Mouse (Mus musculus) limb, embryonic 15.5 days (tissue): ENCODE measurements around the gene Amdhd1. TPM values are rescaled to one million over a fixed set of nuclear protein-coding genes. Genes with fewer than 3 reads are reported as not detected.

Experiments
- ATAC-seq: fragments of 200-750 bp; cut with Nextera tagmentation; 2 replicates; pipeline ENCODE4 v1.8.0; 2017; ENCODE audit warnings: low read depth, moderate TSS enrichment; ENCODE audit not compliant: insufficient number of reproducible peaks, low FRiP score, low TSS enrichment
- H3K27ac ChIP-seq: fragments of 300-500 bp; sonication (generic); 2 replicates; pipeline ENCODE4 v1.5.1; 2015; ENCODE audit warnings: moderate library complexity, mild to moderate bottlenecking, inconsistent platforms
- H3K27me3 ChIP-seq: fragments of 300-500 bp; sonication (generic); 2 replicates; pipeline ENCODE4 v1.6.1; 2015; ENCODE audit warnings: inconsistent platforms
- H3K36me3 ChIP-seq: fragments of 300-500 bp; sonication (generic); 2 replicates; pipeline ENCODE4 v1.6.1; 2015; ENCODE audit warnings: inconsistent platforms
- H3K4me1 ChIP-seq: fragments of 300-500 bp; sonication (generic); 2 replicates; pipeline ENCODE4 v1.6.1; 2015; ENCODE audit warnings: inconsistent platforms
- H3K4me2 ChIP-seq: fragments of 300-500 bp; sonication (generic); 2 replicates; pipeline ENCODE4 v1.6.1; 2015; ENCODE audit warnings: mild to moderate bottlenecking, inconsistent platforms
- H3K4me3 ChIP-seq: fragments of 300-500 bp; sonication (generic); 2 replicates; pipeline ENCODE4 v1.5.1; 2015; ENCODE audit warnings: mild to moderate bottlenecking, inconsistent platforms
- H3K9ac ChIP-seq: fragments of 300-500 bp; sonication (generic); 2 replicates; pipeline ENCODE4 v1.6.1; 2015; ENCODE audit warnings: inconsistent platforms
- H3K9me3 ChIP-seq: fragments of 300-500 bp; sonication (generic); 2 replicates; pipeline ENCODE4 v1.6.1; 2016; ENCODE audit warnings: inconsistent platforms
- WGBS: fragments of 180-500 bp; shearing (Covaris S2); methylation state at CpG from one replicate; pipeline ENCODE4 v1.1.7; 2015; 5-methylcytosine and 5-hydroxymethylcytosine counted together
- polyA plus RNA-seq: library from polyadenylated mRNA; unstranded; fragments of >200 nt; fragmentation: Nextera tagmentation; extraction: Ambion mirVana; gene quantifications from 2 replicates; pipeline ENCODE4 v1.2.1, GENCODE M21; 2015

Gene Amdhd1
- polyA plus RNA-seq, 1 experiment from 2014 or later, result 0.24 TPM

GRCm38 (mm10) chr10:93501346-93501745 is 38.5 kb downstream of the Amdhd1 start:
- H3K27me3 ChIP-seq, result no peaks in the 10 kb centered on the region
- no peak for ATAC-seq
- no peak overlapping the region for H3K27ac ChIP-seq
- no peak overlapping the region for H3K4me3 ChIP-seq
- no peaks in the 10 kb centered on the region for H3K9me3 ChIP-seq
- H3K4me2 ChIP-seq, result no peak overlapping the region
- H3K36me3 ChIP-seq, result no peaks in the 10 kb centered on the region
- H3K9ac ChIP-seq, result no peak overlapping the region
- WGBS, result 70% methylated on average over 10 of the region's 10 CpGs
- H3K4me1 ChIP-seq, result 0 out of 2 replicates have a peak, but pooled peaks cover 3% of the 10 kb centered on the region

- ATAC-seq, result no peak
- Histone ChIP-seq H3K27ac (no peak overlapping the region), H3K4me2 (no peak overlapping the region)
These were observed 39.0 kb downstream of the Amdhd1 start for GRCm38 (mm10) chr10:93500864-93501263.

DNA sequence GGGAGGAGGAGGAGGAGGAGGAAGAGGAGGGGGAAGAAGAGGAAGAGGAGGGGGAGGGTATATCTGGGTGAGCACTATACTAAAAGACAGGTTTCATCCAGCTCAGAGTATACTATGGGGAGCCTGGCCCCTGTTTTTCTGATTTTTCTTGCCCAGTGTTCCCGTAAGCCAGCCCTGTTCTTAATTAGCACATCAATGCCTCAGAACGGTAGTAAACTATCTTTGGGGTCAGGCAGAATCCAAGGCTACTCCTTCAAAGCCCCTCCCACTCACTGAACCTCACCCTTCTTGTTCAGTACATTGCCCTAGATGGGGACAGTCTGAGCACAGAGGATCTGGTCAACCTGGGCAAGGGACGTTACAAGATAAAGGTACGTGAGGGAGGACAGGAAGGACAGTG is 49.4 kb downstream of the Amdhd1 start:
- Histone ChIP-seq H3K9me3 (no peaks in the 10 kb centered on the region), H3K27me3 (no peaks in the 10 kb centered on the region), H3K4me1 (no peaks in the 10 kb centered on the region), H3K4me2 (no peak overlapping the region), H3K27ac (no peak overlapping the region), H3K9ac (no peak overlapping the region), H3K36me3 (no peaks in the 10 kb centered on the region; the same call in 1 of the 2 replicates), H3K4me3 (no peak overlapping the region)
- 43% methylated on average over 4 of the region's 4 CpGs for WGBS
- ATAC-seq, result no peak

More at GRCm38 (mm10) chr10:93500864-93501263, 39.0 kb downstream of the Amdhd1 start:
- H3K4me3 ChIP-seq, result no peak overlapping the region
- H3K9ac ChIP-seq, result no peak overlapping the region
- H3K36me3 ChIP-seq, result no peaks in the 10 kb centered on the region
- WGBS, result 20% methylated on average over 10 of the region's 10 CpGs
- no peaks in the 10 kb centered on the region for H3K9me3 ChIP-seq
- H3K27me3 ChIP-seq, result no peaks in the 10 kb centered on the region
- H3K4me1 ChIP-seq, result 0 out of 2 replicates have a peak, but pooled peaks cover 3% of the 10 kb centered on the region

DNA sequence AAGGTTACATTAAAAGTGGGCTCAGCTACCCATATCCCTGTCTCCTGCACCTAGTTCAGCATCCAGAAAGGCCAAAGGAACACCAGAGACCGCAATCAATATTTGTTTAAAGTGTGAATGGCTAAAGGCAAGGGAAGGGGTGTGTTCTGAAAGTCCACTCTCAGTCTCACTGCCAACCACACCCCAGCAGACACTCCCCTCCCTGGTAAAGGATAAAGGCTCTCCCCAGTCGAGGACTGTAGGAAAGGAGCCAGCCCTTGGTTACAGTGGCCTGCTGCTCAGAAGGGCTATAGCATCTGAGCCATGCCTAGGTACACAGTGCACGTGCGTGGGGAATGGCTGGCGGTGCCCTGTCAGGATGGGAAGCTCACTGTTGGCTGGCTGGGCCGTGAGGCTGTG is 51.0 kb downstream of the Amdhd1 start:
- H3K27me3 ChIP-seq, result no peaks in the 10 kb centered on the region
- no peak overlapping the region for H3K9ac ChIP-seq
- no peak overlapping the region for H3K4me3 ChIP-seq
- H3K4me2 ChIP-seq, result no peak overlapping the region
- H3K27ac ChIP-seq, result no peak overlapping the region
- H3K4me1 ChIP-seq, result no peaks in the 10 kb centered on the region
- ATAC-seq, result no peak
- peaks cover 9% of the 10 kb centered on the region for H3K36me3 ChIP-seq
- no peaks in the 10 kb centered on the region for H3K9me3 ChIP-seq
- WGBS, result 74% methylated on average over 6 of the region's 6 CpGs

- peaks cover 9% of the 10 kb centered on the region for H3K36me3 ChIP-seq
- no peak within 1 kb of the TSS for H3K9ac ChIP-seq
- no peak within 1 kb of the TSS for H3K4me2 ChIP-seq
- 62% methylated on average over 17 of the region's 17 CpGs for WGBS
- no peak within 1 kb of the TSS for H3K4me3 ChIP-seq
- H3K4me1 ChIP-seq, result no peaks in the 10 kb centered on the region
- no peak within 1 kb of the TSS for H3K27ac ChIP-seq
- H3K9me3 ChIP-seq, result no peaks in the 10 kb centered on the region
- H3K27me3 ChIP-seq, result no peaks in the 10 kb centered on the region
- ATAC-seq, result no peak
These were observed 51.6 kb downstream of the Amdhd1 start, which contains the start of gene Hal for GRCm38 (mm10) chr10:93488066-93488827. TSS of gene Hal (plus strand) at chr10:93488768.

DNA sequence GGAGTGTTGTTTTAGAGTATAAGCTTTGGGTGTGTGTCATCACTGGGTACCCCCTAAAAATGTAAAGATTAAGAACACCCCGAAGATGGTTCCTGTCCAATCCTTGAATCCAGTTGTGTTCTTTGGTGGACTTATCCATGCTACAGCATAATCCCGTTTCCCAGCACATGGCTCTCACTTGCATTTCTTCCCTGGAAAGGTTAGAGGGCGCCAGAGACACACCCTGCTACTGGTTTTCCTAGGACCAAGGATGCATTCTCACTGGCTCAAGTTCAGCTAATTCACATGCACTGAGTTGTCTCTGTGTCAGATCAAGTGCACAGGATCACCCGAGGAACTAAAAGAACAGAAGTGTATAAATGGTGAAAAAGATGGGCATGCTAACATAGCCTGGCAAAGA is 53.2 kb downstream of the Amdhd1 start:
- H3K27ac ChIP-seq, result no peak overlapping the region
- no peak overlapping the region for H3K9ac ChIP-seq
- no peaks in the 10 kb centered on the region for H3K9me3 ChIP-seq
- no peaks in the 10 kb centered on the region for H3K4me1 ChIP-seq
- no peak overlapping the region for H3K4me3 ChIP-seq
- no peak for ATAC-seq
- WGBS, result 28% methylated on average over 4 of the region's 4 CpGs
- no peak overlapping the region for H3K4me2 ChIP-seq
- H3K36me3 ChIP-seq, result peaks cover 26% of the 10 kb centered on the region
- no peaks in the 10 kb centered on the region for H3K27me3 ChIP-seq

GRCm38 (mm10) chr10:93485055-93485691 is 54.7 kb downstream of the Amdhd1 start:
- WGBS, result 77% methylated on average over 8 of the region's 8 CpGs
- no peak for ATAC-seq

DNA sequence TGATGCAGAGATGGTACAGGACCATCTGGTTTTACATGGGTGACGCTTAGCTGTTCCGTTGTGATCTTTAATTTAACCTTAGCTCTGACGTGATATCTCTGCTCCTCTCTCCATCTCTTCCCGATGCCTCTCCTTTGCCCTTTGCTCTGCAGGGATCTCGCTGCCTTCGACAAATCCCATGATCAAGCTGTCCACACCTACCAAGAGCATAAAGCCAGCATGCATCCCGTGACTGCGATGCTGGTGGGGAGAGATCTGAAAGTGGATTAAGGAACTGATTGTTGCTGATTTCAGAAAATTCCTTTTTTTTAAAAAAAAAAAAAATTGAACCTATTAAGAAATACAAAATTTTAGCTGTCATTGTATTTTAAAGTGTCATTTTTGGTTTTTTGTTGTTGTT is 55.3 kb downstream of the Amdhd1 start:
- no peak overlapping the region for H3K4me2 ChIP-seq
- no peaks in the 10 kb centered on the region for H3K27me3 ChIP-seq
- WGBS, result 94% methylated on average over 8 of the region's 8 CpGs
- peaks cover 47% of the 10 kb centered on the region for H3K36me3 ChIP-seq
- H3K9me3 ChIP-seq, result no peaks in the 10 kb centered on the region
- H3K4me1 ChIP-seq, result no peaks in the 10 kb centered on the region
- no peak overlapping the region for H3K9ac ChIP-seq
- no peak for ATAC-seq
- no peak overlapping the region for H3K27ac ChIP-seq
- H3K4me3 ChIP-seq, result no peak overlapping the region

More at GRCm38 (mm10) chr10:93485055-93485691, 54.7 kb downstream of the Amdhd1 start:
- H3K4me3 ChIP-seq, result no peak overlapping the region
- H3K36me3 ChIP-seq, result peaks cover 40% of the 10 kb centered on the region
- no peak overlapping the region for H3K27ac ChIP-seq
- no peak overlapping the region for H3K9ac ChIP-seq
- H3K4me2 ChIP-seq, result no peak overlapping the region
- no peaks in the 10 kb centered on the region for H3K9me3 ChIP-seq
- no peaks in the 10 kb centered on the region for H3K27me3 ChIP-seq
- no peaks in the 10 kb centered on the region for H3K4me1 ChIP-seq

Other genes starting within 250 kb of the Amdhd1 start
- 36.2 and 36.3 TPM in 2 replicates for gene Elk3, start 228.9 kb downstream of the Amdhd1 start, polyA plus RNA-seq
- gene Lta4h, start 86.6 kb downstream of the Amdhd1 start, polyA plus RNA-seq, result 191 and 198 TPM in 2 replicates
- 2.0 and 3.9 TPM in 2 replicates for gene Hal, start 51.3 kb downstream of the Amdhd1 start, polyA plus RNA-seq
- gene Ccdc38, start 599 bp upstream of the Amdhd1 start, polyA plus RNA-seq, result 0.06 and 0.22 TPM in 2 replicates
- gene Snrpf, start 49.7 kb upstream of the Amdhd1 start, polyA plus RNA-seq, result 96.3 and 98.8 TPM in 2 replicates
- gene Ntn4, start 100.6 kb upstream of the Amdhd1 start, polyA plus RNA-seq, result 0.43 and 1.2 TPM in 2 replicates